Mouse (Mus musculus) lung, embryonic 14.5 days (tissue): ENCODE measurements around the gene Clca3b. TPM values are rescaled to one million over a fixed set of nuclear protein-coding genes. Genes with fewer than 3 reads are reported as not detected.
A peak's percentile ranks its signal among the peaks of the same experiment; 100 is the strongest.

Experiments
- ATAC-seq: fragments of 200-750 bp; cut with Nextera tagmentation; 2 replicates; pipeline ENCODE4 v1.8.0; 2017; ENCODE audit warnings: mild to moderate bottlenecking, moderate TSS enrichment, moderate library complexity; ENCODE audit not compliant: insufficient read depth
- DNase-seq: peaks from one replicate; pipeline ENCODE4 v3.0.0-alpha.2; 2015
- H3K27ac ChIP-seq: fragments of 300-500 bp; sonication (generic); 2 replicates; pipeline ENCODE4 v1.5.1; 2014; ENCODE audit warnings: low read depth, mild to moderate bottlenecking, moderate library complexity
- H3K27me3 ChIP-seq: fragments of 300-500 bp; sonication (generic); 2 replicates; pipeline ENCODE4 v1.6.1; 2014; ENCODE audit warnings: low read length, control low read depth; ENCODE audit not compliant: insufficient read depth
- H3K36me3 ChIP-seq: fragments of 300-500 bp; sonication (generic); 2 replicates; pipeline ENCODE4 v1.6.1; 2014; ENCODE audit warnings: control low read depth; ENCODE audit not compliant: insufficient read depth
- H3K4me1 ChIP-seq: fragments of 300-500 bp; sonication (generic); 2 replicates; pipeline ENCODE4 v1.6.1; 2014; ENCODE audit warnings: antibody characterized with exemption, control low read depth; ENCODE audit not compliant: insufficient read depth
- H3K4me2 ChIP-seq: fragments of 300-500 bp; sonication (generic); 2 replicates; pipeline ENCODE4 v1.6.1; 2014; ENCODE audit warnings: mild to moderate bottlenecking
- H3K4me3 ChIP-seq: fragments of 300-500 bp; sonication (generic); 2 replicates; pipeline ENCODE4 v1.5.1; 2014; ENCODE audit warnings: low read depth, low read length
- H3K9ac ChIP-seq: fragments of 300-500 bp; sonication (generic); 2 replicates; pipeline ENCODE4 v1.6.1; 2014
- H3K9me3 ChIP-seq: fragments of 300-500 bp; sonication (generic); 2 replicates; pipeline ENCODE4 v1.6.1; 2016; ENCODE audit warnings: low read depth, low read length, control low read depth
- CTCF ChIP-seq: IDR thresholded peaks from 2 replicates; pipeline ENCODE4 v1.5.1; 2016; ENCODE audit warnings: antibody characterized with exemption, low read depth
- WGBS: fragments of 180-500 bp; shearing (Covaris S2); extraction: QIAGEN DNeasy Blood & Tissue Kit; methylation state at CpG from one replicate; pipeline ENCODE4 v1.1.7; 2014; 5-methylcytosine and 5-hydroxymethylcytosine counted together
- polyA plus RNA-seq: library from polyadenylated mRNA; unstranded; fragments of >200 nt; fragmentation: Nextera tagmentation; extraction: Ambion mirVana; gene quantifications from 2 replicates; pipeline ENCODE4 v1.2.1, GENCODE M21; 2014

Gene Clca3b
- polyA plus RNA-seq, 1 experiment from 2014 or later = not detected

DNA sequence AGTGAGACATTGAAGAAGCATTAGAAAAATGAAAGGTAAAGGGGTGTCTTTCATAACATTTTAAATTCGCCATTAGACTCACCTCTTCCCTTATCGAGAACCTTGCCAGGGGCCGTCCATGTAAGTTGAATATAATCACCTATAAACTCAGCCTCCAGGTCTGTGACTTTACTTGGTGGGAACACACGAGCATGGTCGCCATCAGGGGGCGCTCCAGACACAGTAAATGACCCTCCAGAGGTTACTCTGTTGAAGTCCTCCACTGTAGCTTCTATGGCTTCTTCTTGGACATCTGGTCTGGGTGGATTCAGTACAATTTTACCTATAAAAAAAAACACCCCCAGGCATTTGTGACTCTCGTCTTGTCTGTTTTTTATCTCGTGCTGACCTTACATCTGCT, 47.3 kb downstream of the Clca3b start:
- DNase-seq = peak; percentile 74
- WGBS = 34% methylated on average over 8 of the region's 8 CpGs
- Histone ChIP-seq H3K36me3 (no peaks in the 10 kb centered on the region), H3K4me1 (no peaks in the 10 kb centered on the region), H3K4me3 (no peak overlapping the region), H3K27me3 (no peaks in the 10 kb centered on the region), H3K9ac (no peak overlapping the region), H3K9me3 (no peaks in the 10 kb centered on the region), H3K4me2 (no peak overlapping the region), H3K27ac (no peak overlapping the region)
- TF ChIP-seq CTCF = peak; percentile 47
- no peak for ATAC-seq

DNA sequence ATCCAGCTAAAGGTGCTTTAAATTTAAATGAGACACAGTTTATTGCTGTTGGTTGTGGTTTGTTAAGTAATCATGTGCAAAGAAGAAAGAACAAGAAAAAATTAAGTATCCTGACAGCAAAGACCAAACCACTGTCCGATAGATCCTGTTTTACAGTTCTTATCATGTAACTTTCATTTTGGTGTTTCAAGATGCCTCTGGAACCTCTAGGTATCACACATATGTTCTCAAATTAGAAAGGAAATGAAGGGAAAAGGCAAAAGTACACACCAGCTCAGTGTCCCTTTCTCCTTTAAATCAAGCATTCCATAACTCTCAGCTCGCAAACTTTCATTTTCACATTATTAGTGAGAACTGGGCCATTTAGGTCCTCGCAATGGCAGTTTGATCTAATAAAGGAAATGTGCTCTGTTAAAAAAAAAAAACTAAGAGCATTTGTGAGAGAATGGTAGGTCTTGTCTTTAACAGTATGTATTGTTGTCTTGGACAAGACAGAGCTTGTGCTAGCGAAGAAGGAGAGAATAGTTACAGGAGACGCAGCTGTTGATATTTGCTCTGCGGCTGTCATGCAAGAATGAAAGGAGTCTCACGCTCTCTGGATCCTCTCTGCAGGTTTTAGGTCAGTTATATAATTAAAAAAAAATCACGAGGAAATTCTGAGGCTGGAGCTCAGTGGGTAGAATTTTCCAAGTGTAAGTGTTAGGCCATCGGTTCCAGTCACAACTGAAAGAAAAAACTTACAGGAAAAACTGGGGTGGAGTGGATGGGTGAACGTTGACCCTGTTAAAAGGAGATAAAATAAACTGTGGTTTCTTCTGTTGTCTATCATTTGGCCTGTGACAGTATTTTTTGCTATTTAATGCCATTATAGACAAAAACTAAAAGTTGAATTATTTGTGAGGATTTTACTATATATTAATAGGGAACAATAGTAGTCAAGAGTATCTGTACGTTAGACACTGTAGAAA, 63.7 kb downstream of the Clca3b start:
- H3K4me1 ChIP-seq = no peaks in the 10 kb centered on the region
- H3K36me3 ChIP-seq = no peaks in the 10 kb centered on the region
- no peak for TF ChIP-seq CTCF
- H3K9ac ChIP-seq = no peak overlapping the region
- no peak overlapping the region for H3K27ac ChIP-seq
- no peak overlapping the region for H3K4me2 ChIP-seq
- H3K4me3 ChIP-seq = no peak overlapping the region
- H3K9me3 ChIP-seq = no peaks in the 10 kb centered on the region
- no peak for ATAC-seq
- DNase-seq = no peak
- 64% methylated on average over 11 of the region's 11 CpGs for WGBS
- no peaks in the 10 kb centered on the region for H3K27me3 ChIP-seq

Other genes with a start within 250 kb of the Clca3b start
- gene Sh3glb1, start 129.0 kb downstream of the Clca3b start, polyA plus RNA-seq = 104 TPM in 2 replicates
- 2.8 and 4.0 TPM in 2 replicates for gene Clca3a1, start 88.4 kb downstream of the Clca3b start, polyA plus RNA-seq
- 0.23 TPM in 1 of 2 replicates, not detected in the other for gene Clca3a2, start 29.9 kb downstream of the Clca3b start, polyA plus RNA-seq
- not detected in 2 replicates for gene Clca4b, start 83.2 kb upstream of the Clca3b start, polyA plus RNA-seq
- gene Clca4a, start 125.7 kb upstream of the Clca3b start, polyA plus RNA-seq = not detected in 2 replicates
- not detected in 2 replicates for gene Clca1, start 183.4 kb upstream of the Clca3b start, polyA plus RNA-seq